Mouse (Mus musculus) splenic B cell, adult 2 months (primary cell): ENCODE results near the gene Dnase2b.

Source experiments
- DNase-seq: peaks from one replicate; pipeline ENCODE4 v3.0.0-alpha.2; 2011; ENCODE audit warnings: low read depth, low spot score
- H3K27me3 ChIP-seq: 2 replicates; pipeline ENCODE4 v1.6.1; 2012; ENCODE audit warnings: mild to moderate bottlenecking, low read length, moderate library complexity, mixed read lengths; ENCODE audit not compliant: control insufficient read depth, poor library complexity, insufficient read depth, severe bottlenecking
- H3K36me3 ChIP-seq: 2 replicates; pipeline ENCODE4 v1.6.1; 2012; ENCODE audit warnings: mild to moderate bottlenecking, low read length, moderate library complexity, mixed read lengths; ENCODE audit not compliant: control insufficient read depth, poor library complexity, insufficient read depth, severe bottlenecking

Dnase2b gene

DNA sequence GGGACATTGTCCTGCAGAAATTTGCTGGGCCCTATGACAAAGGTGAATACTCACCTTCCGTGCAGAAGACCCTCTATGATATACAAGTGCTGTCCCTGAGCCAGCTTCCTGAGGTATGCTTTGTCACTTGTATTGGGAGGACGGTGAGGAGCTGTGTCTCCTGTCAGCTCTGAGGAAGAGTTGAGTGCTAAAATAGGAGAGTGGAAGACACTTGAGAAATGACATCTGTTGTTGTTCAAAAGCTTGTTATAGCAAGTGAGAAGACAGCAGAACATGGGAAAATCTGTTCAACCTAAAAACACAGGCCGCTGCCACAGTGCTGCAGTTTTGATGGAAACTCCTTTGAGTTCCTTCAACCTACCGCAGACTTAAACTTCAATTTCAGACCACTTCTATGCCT is 10.4 kb upstream of the Dnase2b start:
- Histone ChIP-seq H3K36me3 (no peaks in the 10 kb centered on the region), H3K27me3 (no peaks in the 10 kb centered on the region)
- DNase-seq, result no peak

DNA sequence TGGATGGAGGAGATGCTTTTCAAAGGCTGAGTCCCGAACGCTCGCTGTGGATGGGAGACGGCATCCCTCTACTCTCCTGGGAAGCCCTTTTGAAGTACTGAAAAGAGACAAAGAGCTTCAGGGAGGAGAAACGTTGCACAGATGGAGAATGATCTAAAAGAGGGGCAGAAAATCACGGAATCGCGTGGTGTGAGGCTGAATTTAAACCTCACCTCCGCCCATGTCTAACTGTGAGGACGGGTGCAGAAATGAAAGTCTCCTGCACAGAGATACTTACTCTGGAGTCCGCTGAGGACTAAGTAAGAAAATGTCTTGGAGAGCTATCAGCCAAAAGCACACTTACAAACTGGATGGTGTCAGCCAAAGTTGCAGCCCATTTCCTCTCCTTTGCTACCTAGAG is 6.6 kb upstream of the Dnase2b start:
- H3K36me3 ChIP-seq, result no peaks in the 10 kb centered on the region
- no peaks in the 10 kb centered on the region for H3K27me3 ChIP-seq
- DNase-seq, result no peak

DNA sequence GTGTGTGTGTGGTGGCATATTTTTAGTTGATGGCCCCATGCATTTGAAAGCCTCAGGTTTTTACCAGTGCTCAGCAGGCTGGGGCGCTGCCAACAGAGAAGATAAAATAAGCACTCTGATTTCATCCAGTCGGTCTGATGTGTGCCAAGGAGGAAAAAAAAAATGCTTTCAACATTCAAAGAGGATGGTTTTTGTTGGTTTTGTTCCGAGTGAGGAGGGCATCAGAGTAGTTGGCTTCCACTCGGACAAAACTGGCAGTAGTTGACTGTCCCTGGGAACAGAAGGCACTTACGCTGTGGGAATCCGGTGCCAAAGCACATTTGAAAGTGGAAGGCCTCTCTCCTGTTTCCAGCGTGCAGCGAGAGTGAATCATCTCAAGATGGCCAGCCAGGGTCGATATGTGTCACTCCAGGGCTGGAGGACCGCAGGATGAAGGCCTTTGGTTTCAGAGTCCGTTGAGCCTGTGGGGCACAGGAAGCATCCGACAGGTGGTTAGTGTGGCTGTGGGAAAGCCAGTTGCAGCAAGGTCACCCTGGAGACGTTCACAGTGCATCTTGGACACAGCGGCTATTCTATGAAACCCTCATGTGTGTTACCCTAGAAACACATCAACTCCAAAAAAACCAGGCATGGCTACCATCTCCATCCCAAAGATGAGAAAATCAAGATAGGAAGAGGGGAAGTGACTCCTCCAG is 5.3 kb upstream of the Dnase2b start:
- H3K36me3 ChIP-seq, result no peaks in the 10 kb centered on the region
- H3K27me3 ChIP-seq, result no peaks in the 10 kb centered on the region
- no peak for DNase-seq

DNA sequence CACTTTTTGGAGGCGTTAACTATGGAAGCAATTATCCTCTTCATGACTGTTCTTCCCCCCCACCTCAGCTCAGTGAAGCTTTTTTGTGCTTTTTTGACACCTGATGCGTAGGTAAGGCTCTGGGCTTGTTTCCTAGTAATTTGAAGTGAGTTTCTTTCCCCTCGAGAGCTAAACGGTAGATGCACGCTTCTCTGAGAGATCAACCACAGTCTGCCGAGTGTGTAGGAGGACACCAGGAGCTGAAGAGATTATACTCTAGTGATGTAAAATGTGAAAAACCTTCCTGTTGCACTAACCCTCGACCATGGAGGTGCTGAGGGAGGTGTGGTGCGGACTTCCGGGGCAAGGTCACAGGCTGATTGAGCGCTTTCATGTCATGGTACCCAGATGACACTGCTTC is 4.7 kb upstream of the Dnase2b start:
- DNase-seq, result no peak
- Histone ChIP-seq H3K36me3 (no peaks in the 10 kb centered on the region), H3K27me3 (no peaks in the 10 kb centered on the region)

DNA sequence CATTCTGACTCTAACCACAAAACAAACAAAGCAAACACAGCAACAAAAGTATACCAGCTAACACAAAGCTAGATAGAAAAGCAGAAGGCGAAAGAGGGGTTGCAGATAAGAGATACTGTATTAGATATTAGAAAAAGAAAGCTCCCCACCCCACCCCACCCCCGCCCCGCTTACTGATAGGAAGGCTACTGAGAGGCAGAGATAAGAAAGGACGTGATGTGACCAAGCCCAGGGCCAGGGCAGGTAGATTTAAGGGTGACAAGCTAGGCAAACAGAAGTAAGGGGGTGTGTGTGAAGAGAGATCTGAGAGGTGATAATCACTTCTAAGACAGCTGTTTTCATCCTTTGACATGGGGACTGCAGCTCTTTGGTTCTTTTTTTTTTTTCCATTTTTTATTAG is 3.0 kb upstream of the Dnase2b start:
- no peaks in the 10 kb centered on the region for H3K27me3 ChIP-seq
- no peaks in the 10 kb centered on the region for H3K36me3 ChIP-seq
- no peak for DNase-seq

DNA sequence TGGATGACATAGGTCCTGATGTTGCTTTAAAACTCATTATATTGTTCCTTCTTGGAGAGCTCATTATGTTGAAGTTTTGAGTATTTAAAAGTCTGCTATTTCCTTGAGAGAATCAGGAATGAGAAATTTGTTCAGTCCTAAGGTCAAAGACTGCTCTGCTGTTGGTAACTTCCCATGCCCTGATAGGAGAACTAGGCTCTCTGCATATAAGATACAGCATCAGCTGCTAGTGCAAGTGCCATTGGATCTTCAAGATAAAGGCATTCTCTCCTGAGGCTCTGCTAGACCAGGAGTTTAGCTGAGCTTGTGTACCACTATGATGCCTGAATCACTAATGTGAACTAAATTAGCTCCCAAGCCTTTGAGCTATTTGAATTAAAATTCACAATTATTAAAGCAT is 2.5 kb upstream of the Dnase2b start:
- Histone ChIP-seq H3K27me3 (no peaks in the 10 kb centered on the region), H3K36me3 (no peaks in the 10 kb centered on the region)
- DNase-seq, result no peak

DNA sequence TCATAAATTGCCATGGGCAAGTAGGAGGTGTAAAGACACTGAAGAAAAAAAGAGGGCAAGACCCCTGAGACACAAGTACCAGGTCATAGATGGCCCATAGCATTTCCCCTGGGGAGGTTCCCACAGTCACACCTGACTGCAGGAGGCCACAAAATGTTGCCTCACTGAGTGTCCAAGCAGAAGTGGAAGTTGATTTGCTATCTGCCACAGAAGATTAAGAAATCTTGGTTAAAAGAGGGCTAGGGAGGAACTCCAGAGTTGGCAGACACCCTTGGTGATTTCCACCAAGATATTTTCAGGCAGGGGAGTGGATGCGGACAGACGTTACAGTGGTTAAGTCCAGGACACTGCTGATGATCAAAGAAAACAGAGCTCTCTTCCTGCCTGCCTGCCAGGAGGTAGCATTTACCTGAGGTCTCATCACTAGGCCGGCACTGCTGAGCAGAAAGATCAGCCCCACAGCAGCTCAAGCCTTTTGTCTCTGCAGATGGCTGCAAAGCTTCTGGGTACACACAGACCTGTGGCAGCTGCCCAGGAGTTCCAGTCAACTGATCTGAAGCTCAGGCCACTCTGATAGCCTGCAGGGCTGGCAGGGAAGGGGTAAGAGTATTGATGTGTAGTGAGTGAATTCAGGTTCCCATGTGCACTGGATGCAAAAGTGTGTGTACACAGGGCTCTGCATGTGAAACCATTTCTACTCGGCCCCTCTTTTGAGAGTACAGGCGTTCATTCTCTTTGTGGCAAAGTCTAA is 1.3 kb upstream of the Dnase2b start:
- no peaks in the 10 kb centered on the region for H3K27me3 ChIP-seq
- DNase-seq, result no peak
- H3K36me3 ChIP-seq, result no peaks in the 10 kb centered on the region

DNA sequence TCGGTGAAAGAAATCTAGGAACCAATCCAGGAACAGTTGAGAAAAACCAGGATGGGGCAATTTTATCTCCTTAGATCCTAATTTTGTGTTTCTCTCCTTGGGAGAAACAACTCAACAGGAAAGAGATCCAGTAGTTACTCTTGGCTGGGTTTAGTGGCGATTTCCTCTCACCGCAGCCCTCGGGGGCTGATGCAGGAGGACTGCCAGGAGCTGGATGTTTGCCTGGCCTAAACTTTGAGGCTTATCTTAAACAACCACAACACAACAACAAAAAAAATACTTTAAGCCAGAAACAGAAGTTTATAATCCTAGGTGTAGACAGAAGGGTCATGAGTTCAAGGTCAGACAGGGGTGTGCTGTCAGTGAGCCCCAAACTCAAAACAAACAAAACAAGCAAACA is 3.6 kb downstream of the Dnase2b start:
- DNase-seq, result no peak
- H3K27me3 ChIP-seq, result no peaks in the 10 kb centered on the region
- H3K36me3 ChIP-seq, result no peaks in the 10 kb centered on the region

DNA sequence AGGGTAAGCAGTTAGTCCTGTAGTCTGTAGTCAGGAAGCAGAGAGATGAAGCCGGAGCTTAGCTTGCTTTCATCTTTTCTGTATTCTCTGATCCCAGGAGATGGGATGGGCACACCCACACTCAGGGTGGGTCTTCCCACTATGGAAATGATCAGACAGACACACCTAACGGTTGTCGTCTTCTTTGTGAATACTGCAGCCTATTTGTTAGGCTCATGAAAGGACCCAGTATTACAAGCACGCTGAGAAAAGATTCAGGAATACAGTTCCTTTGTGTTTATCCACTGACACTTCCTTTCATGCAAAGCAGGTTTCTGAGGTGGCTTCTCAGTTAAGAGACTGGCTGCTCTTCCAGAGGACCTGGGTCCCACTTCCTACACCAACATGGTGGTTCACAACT is 4.1 kb downstream of the Dnase2b start:
- no peak for DNase-seq
- no peaks in the 10 kb centered on the region for H3K27me3 ChIP-seq
- no peaks in the 10 kb centered on the region for H3K36me3 ChIP-seq

DNA sequence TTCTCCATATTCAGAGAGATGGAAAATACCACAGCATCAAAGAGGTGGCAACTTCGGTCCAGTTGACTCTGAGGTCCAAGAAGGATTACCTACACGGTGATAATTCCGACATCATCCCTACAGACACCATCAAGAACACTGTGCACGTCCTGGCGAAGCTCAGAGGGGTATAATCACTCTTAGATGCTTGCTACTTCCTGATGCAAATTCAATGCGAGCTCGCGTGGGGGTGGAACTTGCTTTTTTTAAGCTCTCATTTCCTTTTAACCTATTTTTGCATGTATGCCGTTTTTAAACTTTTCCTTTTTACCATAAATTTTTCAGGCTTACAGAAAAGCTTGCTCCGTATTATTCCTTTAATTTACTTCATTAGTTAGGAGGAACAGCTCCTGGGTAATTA is 5.1 kb downstream of the Dnase2b start:
- DNase-seq, result no peak
- no peaks in the 10 kb centered on the region for H3K36me3 ChIP-seq
- H3K27me3 ChIP-seq, result no peaks in the 10 kb centered on the region

DNA sequence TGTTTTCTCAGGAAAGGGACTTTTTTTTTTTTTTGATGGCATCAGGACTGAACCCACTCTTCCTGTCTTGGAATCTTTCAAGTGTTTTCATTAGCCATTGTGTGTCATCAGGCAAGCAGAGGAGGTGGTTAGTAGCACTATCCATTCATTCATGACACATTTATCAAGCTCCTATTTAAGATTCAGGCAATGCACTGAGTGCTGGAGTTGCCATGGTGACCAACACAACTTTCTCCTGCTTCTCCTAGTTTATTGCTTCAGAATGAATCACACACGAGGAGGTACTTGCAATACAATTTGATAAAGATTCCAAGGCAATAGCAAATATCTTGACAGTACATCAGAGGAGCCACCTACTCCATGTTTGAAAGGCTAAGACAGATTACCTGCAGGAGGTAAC is 8.0 kb downstream of the Dnase2b start:
- H3K27me3 ChIP-seq, result no peaks in the 10 kb centered on the region
- no peak for DNase-seq
- no peaks in the 10 kb centered on the region for H3K36me3 ChIP-seq

DNA sequence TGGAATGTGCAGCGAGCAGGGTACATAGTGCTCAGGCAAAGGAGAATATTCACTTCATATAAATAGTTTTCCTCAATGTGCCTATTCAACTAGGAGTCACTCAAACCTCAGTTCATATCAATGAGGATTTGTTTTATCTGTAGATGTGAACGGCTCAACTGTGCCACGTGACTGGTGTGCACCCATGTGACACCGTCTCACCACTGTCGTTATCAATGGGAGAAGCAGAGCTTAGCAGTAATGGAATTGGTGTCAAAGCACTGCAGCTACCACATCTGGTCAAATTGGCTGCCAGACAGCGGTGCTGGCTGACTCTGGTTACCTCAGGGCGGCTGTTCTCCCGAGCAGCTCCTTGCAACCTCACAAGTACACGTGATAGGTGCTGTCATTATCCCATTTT is 10.7 kb downstream of the Dnase2b start:
- Histone ChIP-seq H3K36me3 (no peaks in the 10 kb centered on the region), H3K27me3 (no peaks in the 10 kb centered on the region)
- no peak for DNase-seq

DNA sequence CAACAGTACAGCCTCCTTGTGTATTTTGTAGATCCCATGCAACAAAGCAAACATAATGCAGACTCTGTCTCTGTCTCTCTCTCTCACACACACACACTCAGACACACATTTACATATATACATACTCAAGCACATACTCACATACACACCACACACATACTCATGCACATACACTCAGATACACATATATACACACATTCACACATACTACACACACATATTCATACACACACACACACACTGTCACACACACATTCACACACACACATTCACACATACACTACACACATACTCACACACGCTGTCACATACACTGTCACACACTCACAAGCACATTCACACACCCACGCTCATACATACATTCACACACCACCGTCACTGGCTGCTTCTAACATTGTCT is 12.9 kb downstream of the Dnase2b start:
- Histone ChIP-seq H3K36me3 (no peaks in the 10 kb centered on the region), H3K27me3 (no peaks in the 10 kb centered on the region)
- no peak for DNase-seq

DNA sequence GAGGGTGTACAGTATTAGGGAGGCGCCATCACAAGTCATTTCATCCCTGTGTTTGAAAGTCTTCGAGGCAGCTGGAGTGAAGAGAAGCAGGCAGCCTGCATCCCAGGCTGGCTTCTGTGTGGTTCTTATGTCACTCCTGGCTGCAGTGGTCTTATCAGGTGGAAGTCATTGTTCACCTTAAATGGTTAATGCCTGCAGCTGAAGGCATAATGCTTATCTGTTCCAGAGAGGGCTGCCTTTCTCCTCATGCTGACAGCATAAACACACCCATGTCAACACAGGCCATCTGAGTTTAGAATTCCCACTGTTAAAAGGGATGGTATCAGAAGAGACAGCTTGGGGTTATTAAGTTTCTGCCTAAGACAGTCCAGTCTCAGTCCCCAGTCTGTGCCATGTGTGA is 14.2 kb downstream of the Dnase2b start:
- Histone ChIP-seq H3K27me3 (no peaks in the 10 kb centered on the region), H3K36me3 (no peaks in the 10 kb centered on the region)
- DNase-seq, result no peak

DNA sequence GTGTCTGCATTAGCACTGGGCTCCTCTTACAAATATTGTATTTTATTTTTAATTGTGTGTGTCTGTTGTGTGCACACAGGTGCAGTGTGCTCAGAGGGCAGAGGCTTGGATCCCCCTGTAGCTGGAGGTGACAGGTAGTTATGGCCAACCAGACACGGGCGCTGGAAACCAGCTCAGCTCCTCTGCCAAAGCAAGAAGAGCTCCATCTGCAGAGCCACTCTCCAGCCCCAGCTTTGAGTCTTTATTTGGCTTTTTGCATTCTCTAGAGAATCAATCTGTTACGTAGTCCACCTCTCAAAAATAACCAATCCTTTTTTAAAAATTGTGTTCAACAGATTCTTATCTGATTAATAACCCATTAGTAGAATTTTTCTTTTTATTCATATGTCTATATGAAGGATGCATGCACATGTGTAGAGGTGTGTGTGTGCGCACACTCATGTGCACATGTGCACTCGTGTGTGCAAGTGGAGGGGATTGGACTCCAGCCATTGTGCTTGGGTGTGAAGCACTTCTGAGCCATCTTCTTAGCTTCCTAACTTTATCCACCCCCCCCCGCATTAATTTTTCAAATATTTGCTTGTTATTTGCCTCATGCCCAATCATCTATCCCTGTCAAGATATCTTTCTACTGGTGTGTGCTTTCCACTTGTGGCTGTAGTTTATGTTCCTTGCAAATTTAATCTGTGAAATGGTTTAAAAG is 16.0 kb downstream of the Dnase2b start:
- DNase-seq, result no peak
- Histone ChIP-seq H3K36me3 (no peaks in the 10 kb centered on the region), H3K27me3 (no peaks in the 10 kb centered on the region)
